Mouse (Mus musculus) midbrain, embryonic 11.5 days (tissue): ENCODE data around the gene Myl3. TPM values are rescaled to one million over a fixed set of nuclear protein-coding genes. Genes with fewer than 3 reads are reported as not detected.

Source experiments
- ATAC-seq: fragments of 200-750 bp; cut with Nextera tagmentation; 2 replicates; pipeline ENCODE4 v1.8.0; 2017; ENCODE audit warnings: moderate TSS enrichment, moderate library complexity; ENCODE audit not compliant: low FRiP score
- DNase-seq: peaks from one replicate; pipeline ENCODE4 v3.0.0; 2015; ENCODE audit warnings: low spot score; ENCODE audit errors: missing footprints
- H3K27ac ChIP-seq: fragments of 300-500 bp; sonication (generic); 2 replicates; pipeline ENCODE4 v1.5.1; 2014; ENCODE audit warnings: low read depth, low read length
- H3K27me3 ChIP-seq: fragments of 300-500 bp; sonication (generic); 2 replicates; pipeline ENCODE4 v1.6.1; 2014; ENCODE audit warnings: mild to moderate bottlenecking, low read length, moderate library complexity, mixed read lengths; ENCODE audit not compliant: control insufficient read depth, insufficient read depth
- H3K36me3 ChIP-seq: fragments of 300-500 bp; sonication (generic); 2 replicates; pipeline ENCODE4 v1.6.1; 2014; ENCODE audit warnings: mild to moderate bottlenecking, low read length, moderate library complexity, mixed read lengths; ENCODE audit not compliant: control insufficient read depth, insufficient read depth
- H3K4me1 ChIP-seq: fragments of 300-500 bp; sonication (generic); 2 replicates; pipeline ENCODE4 v1.6.1; 2014; ENCODE audit warnings: low read length; ENCODE audit not compliant: control insufficient read depth, insufficient read depth
- H3K4me2 ChIP-seq: fragments of 300-500 bp; sonication (generic); 2 replicates; pipeline ENCODE4 v1.6.1; 2014; ENCODE audit warnings: mild to moderate bottlenecking, moderate library complexity
- H3K4me3 ChIP-seq: fragments of 300-500 bp; sonication (generic); 2 replicates; pipeline ENCODE4 v1.5.1; 2014; ENCODE audit warnings: low read depth, low read length
- H3K9ac ChIP-seq: fragments of 300-500 bp; sonication (generic); 2 replicates; pipeline ENCODE4 v1.6.1; 2014; ENCODE audit warnings: low read length
- H3K9me3 ChIP-seq: fragments of 300-500 bp; sonication (generic); 2 replicates; pipeline ENCODE4 v1.6.1; 2016; ENCODE audit warnings: low read length; ENCODE audit not compliant: control insufficient read depth
- WGBS: fragments of 180-500 bp; shearing (Covaris S2); extraction: QIAGEN DNeasy Blood & Tissue Kit; methylation state at CpG from one replicate; pipeline ENCODE4 v1.1.7; 2014; 5-methylcytosine and 5-hydroxymethylcytosine counted together
- polyA plus RNA-seq: library from polyadenylated mRNA; unstranded; fragments of >200 nt; fragmentation: Nextera tagmentation; extraction: Ambion mirVana; gene quantifications from 2 replicates; pipeline ENCODE4 v1.2.1, GENCODE M21; 2014

Gene Myl3
- polyA plus RNA-seq, 1 experiment from 2014 or later, result 0.63 TPM

- H3K27me3 ChIP-seq, result peaks cover 13% of the 10 kb centered on the region; the same call in 1 of the 2 replicates
- H3K4me2 ChIP-seq, result no peak overlapping the region
- H3K9ac ChIP-seq, result no peak overlapping the region
- H3K4me1 ChIP-seq, result 0 out of 2 replicates have a peak, but pooled peaks cover 2% of the 10 kb centered on the region
- no peaks in the 10 kb centered on the region for H3K36me3 ChIP-seq
- H3K4me3 ChIP-seq, result no peak overlapping the region
- ATAC-seq (no peak), DNase-seq (peak; percentile 82)
- no peak overlapping the region for H3K27ac ChIP-seq
- 76% methylated on average over 2 of the region's 2 CpGs for WGBS
- H3K9me3 ChIP-seq, result no peaks in the 10 kb centered on the region
Observed at GRCm38 (mm10) chr9:110748451-110748850, 6.8 kb downstream of the Myl3 start.

- H3K4me1 ChIP-seq, result 0 out of 2 replicates have a peak, but pooled peaks cover 2% of the 10 kb centered on the region
- no peak overlapping the region for H3K4me2 ChIP-seq
- ATAC-seq (no peak), DNase-seq (peak; percentile 75)
- no peak overlapping the region for H3K4me3 ChIP-seq
- H3K27me3 ChIP-seq, result no peaks in the 10 kb centered on the region; the same call in 1 of the 2 replicates
- H3K9me3 ChIP-seq, result no peaks in the 10 kb centered on the region
- no peaks in the 10 kb centered on the region for H3K36me3 ChIP-seq
- H3K27ac ChIP-seq, result no peak overlapping the region
- H3K9ac ChIP-seq, result no peak overlapping the region
- WGBS, result 57% methylated on average over 14 of the region's 14 CpGs
Observed at GRCm38 (mm10) chr9:110750404-110751187, 8.9 kb downstream of the Myl3 start.

- Histone ChIP-seq H3K9ac (no peak overlapping the region), H3K27ac (no peak overlapping the region), H3K27me3 (no peaks in the 10 kb centered on the region), H3K4me2 (no peak overlapping the region), H3K4me1 (0 out of 2 replicates have a peak, but pooled peaks cover 2% of the 10 kb centered on the region), H3K4me3 (no peak overlapping the region), H3K9me3 (no peaks in the 10 kb centered on the region), H3K36me3 (no peaks in the 10 kb centered on the region)
- no peak for ATAC-seq
- DNase-seq, result no peak
- WGBS, result 80% methylated on average over 5 of the region's 5 CpGs
Observed at GRCm38 (mm10) chr9:110751412-110751811, 9.8 kb downstream of the Myl3 start.

- Histone ChIP-seq H3K36me3 (no peaks in the 10 kb centered on the region), H3K9me3 (no peaks in the 10 kb centered on the region), H3K4me3 (no peak overlapping the region), H3K4me2 (no peak overlapping the region), H3K27ac (no peak overlapping the region), H3K4me1 (0 out of 2 replicates have a peak, but pooled peaks cover 2% of the 10 kb centered on the region), H3K27me3 (no peaks in the 10 kb centered on the region), H3K9ac (no peak overlapping the region)
- DNase-seq, result peak; percentile 70
- 64% methylated on average over 4 of the region's 4 CpGs for WGBS
- ATAC-seq, result no peak
Observed at GRCm38 (mm10) chr9:110752917-110753435, 11.3 kb downstream of the Myl3 start.

- ATAC-seq, result no peak
- Histone ChIP-seq H3K27ac (no peak overlapping the region), H3K27me3 (no peaks in the 10 kb centered on the region), H3K4me1 (0 out of 2 replicates have a peak, but pooled peaks cover 2% of the 10 kb centered on the region), H3K36me3 (no peaks in the 10 kb centered on the region), H3K9me3 (no peaks in the 10 kb centered on the region), H3K4me2 (no peak overlapping the region), H3K9ac (no peak overlapping the region), H3K4me3 (no peak overlapping the region)
- no peak for DNase-seq
- 75% methylated on average over 4 of the region's 4 CpGs for WGBS
Observed at GRCm38 (mm10) chr9:110753773-110754172, 12.1 kb downstream of the Myl3 start.

GRCm38 (mm10) chr9:110757816-110758215 is 16.2 kb downstream of the Myl3 start:
- H3K36me3 ChIP-seq, result no peaks in the 10 kb centered on the region
- H3K4me2 ChIP-seq, result no peak overlapping the region
- ATAC-seq (no peak), DNase-seq (peak; percentile 37)
- no peaks in the 10 kb centered on the region for H3K9me3 ChIP-seq
- H3K27ac ChIP-seq, result no peak overlapping the region
- 0 out of 2 replicates have a peak, but pooled peaks cover 2% of the 10 kb centered on the region for H3K4me1 ChIP-seq
- H3K4me3 ChIP-seq, result no peak overlapping the region
- no peaks in the 10 kb centered on the region for H3K27me3 ChIP-seq
- 87% methylated on average over 5 of the region's 5 CpGs for WGBS
- H3K9ac ChIP-seq, result no peak overlapping the region

GRCm38 (mm10) chr9:110758605-110759004 is 16.9 kb downstream of the Myl3 start:
- DNase-seq, result peak; percentile 64
- no peak overlapping the region for H3K27ac ChIP-seq
- no peak for ATAC-seq
- H3K4me1 ChIP-seq, result no peaks in the 10 kb centered on the region
- WGBS, result 70% methylated on average over 8 of the region's 8 CpGs
- H3K9me3 ChIP-seq, result no peaks in the 10 kb centered on the region
- H3K36me3 ChIP-seq, result no peaks in the 10 kb centered on the region
- no peak overlapping the region for H3K4me2 ChIP-seq
- no peak overlapping the region for H3K4me3 ChIP-seq
- H3K27me3 ChIP-seq, result no peaks in the 10 kb centered on the region
- H3K9ac ChIP-seq, result no peak overlapping the region

GRCm38 (mm10) chr9:110759265-110759664 is 17.6 kb downstream of the Myl3 start:
- DNase-seq, result peak; percentile 88
- Histone ChIP-seq H3K4me2 (no peak overlapping the region), H3K4me3 (no peak overlapping the region), H3K9me3 (no peaks in the 10 kb centered on the region), H3K27ac (no peak overlapping the region), H3K9ac (no peak overlapping the region), H3K36me3 (no peaks in the 10 kb centered on the region), H3K4me1 (no peaks in the 10 kb centered on the region), H3K27me3 (no peaks in the 10 kb centered on the region)
- ATAC-seq, result no peak
- 63% methylated on average over 2 of the region's 2 CpGs for WGBS

GRCm38 (mm10) chr9:110760886-110761285 is 19.2 kb downstream of the Myl3 start:
- DNase-seq, result peak; percentile 72
- 93% methylated on average over 8 of the region's 8 CpGs for WGBS
- Histone ChIP-seq H3K27ac (no peak overlapping the region), H3K36me3 (no peaks in the 10 kb centered on the region), H3K9me3 (no peaks in the 10 kb centered on the region), H3K4me2 (no peak overlapping the region), H3K4me1 (no peaks in the 10 kb centered on the region), H3K9ac (no peak overlapping the region), H3K4me3 (no peak overlapping the region), H3K27me3 (no peaks in the 10 kb centered on the region)
- no peak for ATAC-seq
